Mouse (Mus musculus): ENCODE results near the gene Gja6.

Gene Gja6

DNA sequence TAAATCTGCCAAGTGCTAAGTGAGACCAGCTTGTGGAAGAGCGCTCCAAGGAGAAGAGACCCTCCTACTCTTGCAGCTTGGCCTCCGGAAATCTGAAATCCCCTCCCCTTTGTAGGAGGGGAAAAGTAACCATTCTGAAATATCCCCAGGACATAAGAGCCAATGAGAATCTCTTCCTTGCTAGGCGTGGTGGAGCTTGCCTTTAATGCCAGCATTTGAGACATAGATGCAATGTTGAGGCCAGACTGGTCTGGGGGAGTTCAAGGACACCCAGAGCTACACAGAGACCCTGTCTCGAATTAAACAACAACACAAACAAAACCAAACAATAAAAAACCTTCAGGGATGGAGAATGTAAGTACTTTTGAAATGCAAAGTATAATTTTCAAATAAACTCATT lies at the start of gene Gja6:
Gene Gja6, minus strand, starts transcription at position 101 of the 400 bp plus-strand sequence.
- no peak for DNase-seq (ENCODE audit: low spot score in 2 of 2)

- DNase-seq (ENCODE audit: low spot score in 2 of 2): no peak
Observed at GRCm38 (mm10) chrX:160949583-160949982, 42.7 kb upstream of the Gja6 start.

DNA sequence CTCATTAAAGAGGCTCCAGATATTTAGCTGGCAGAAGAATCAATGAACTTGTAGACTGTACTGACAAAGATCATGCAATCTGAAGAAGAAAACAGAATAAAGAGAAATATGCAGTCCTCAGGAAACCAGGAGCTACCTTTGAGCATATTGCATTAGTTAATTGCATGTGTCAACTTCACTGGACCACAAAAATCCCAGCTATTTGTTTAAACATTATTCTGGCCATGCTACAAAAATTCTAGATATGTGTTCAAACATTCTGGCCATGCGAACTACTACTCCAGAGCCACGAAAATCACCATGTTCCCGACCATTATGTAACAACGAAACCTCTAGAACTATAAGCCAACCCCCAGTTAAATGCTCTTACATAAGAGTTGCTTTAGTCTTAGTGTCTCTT lies 37.9 kb upstream of the Gja6 start:
- no peak for DNase-seq (ENCODE audit: low spot score in 2 of 2)

- no peak for DNase-seq (ENCODE audit: low spot score in 2 of 2)
Observed at GRCm38 (mm10) chrX:160935541-160935940, 28.7 kb upstream of the Gja6 start.

DNA sequence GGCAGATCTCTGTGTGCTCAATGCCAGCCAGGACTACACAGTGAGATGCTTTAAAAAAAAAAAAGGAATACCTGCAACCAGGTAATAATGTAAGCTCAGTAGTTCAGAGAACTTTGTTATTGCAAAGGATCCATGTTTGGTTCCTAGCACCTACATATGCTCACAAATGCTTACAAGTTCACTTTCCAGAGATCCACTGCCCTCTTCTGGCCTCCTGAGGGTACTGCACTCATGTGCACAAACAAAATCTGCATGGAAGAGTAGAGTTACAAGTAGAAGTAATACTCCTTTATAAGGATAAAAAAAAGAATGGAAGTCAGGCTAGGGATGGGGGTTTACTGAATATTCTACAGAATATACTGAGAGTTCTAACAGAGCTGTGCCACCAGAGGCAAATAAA lies 23.8 kb upstream of the Gja6 start:
- no peak for DNase-seq (ENCODE audit: low spot score in 2 of 2)

- no peak for DNase-seq (ENCODE audit: low spot score in 2 of 2)
Observed at GRCm38 (mm10) chrX:160928870-160929269, 22.0 kb upstream of the Gja6 start.

DNA sequence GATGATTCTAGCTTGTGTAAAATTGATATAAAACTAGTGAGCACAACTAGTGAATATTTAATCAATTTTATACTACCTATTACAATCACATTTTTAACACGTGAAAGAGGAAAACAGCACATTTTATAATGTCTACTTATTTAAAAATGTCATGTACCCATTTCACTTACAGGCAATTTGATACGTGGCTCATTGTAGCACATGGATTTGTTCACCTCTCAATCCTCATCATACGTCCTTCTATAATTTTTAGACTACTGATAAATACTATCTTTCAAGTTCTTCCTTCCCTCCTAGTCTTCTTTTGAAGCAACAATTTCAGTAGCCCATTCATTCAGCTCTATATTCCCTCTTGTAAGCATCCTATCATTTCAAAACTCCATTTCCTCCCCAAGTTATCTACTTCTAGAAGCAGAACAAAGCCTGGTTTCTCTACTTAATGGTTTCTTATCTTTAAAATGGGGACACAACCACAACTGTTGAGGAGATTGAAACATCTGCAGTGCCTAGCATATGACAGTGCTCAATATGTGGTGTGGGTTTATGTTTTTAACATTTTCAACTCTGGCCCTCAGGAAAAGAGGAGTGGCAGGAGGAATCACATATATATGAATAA lies 12.3 kb upstream of the Gja6 start:
- DNase-seq (ENCODE audit: low spot score in 2 of 2): no peak

DNA sequence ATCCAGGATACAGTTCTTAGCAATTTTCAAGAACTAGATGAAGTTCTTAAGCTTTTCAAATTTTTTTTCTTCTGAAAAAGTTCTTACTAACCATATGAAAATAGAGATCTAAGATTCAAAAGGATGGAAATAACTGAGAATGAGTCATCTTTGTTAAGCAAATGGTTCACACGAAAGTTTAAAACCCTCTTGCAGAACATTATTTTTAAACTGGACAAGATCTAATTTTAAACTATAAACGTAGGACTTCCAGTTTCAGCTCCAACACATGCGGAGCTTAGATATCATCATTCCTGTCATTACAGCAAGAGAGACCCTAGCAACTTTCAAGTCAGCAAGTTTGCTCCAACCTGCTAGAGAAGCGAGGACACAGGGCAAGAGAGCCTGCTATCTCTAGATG lies 375 bp downstream of the Gja6 start:
- no peak for DNase-seq (ENCODE audit: low spot score in 2 of 2)

DNA sequence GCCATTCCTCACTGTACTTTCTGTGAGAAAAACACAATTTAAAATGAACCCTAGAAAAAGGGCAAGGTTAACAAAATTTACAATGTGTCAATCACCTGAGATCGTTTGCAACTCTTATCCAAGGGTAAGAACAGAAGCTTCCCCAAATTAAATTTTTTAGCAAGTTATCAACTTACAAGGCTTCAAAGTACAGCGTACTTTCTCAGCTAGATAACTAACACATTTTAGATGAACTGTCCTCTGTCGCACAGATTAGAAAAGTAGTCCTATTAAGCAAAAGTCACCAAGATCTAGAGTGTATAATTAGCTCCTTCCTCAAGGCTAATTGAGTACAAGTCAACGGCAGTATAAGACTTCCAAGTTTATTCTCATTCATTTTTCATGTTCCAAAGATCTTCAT lies 939 bp downstream of the Gja6 start:
- DNase-seq (ENCODE audit: low spot score in 2 of 2): no peak

GRCm38 (mm10) chrX:160905041-160905678 lies 1.7 kb downstream of the Gja6 start:
- no peak for DNase-seq (ENCODE audit: low spot score in 2 of 2)

DNA sequence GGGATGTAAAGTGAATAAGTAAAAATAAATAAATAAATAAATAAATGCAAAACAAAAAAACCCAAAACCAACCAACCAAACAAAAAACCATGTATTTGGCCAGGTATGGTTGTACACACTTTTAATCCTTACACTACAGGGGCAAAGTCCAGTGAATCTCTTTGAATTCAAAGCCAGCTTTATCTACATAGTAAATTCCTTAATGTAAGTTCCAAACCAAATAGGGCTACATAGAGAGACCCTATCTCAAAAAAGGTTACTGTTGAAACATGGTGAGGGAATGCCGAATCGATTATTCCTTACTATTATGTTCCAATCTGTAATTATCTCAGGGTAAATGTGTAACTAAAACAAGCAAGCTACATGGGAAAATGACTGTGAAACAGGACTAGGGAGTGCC lies 5.7 kb downstream of the Gja6 start:
- no peak for DNase-seq (ENCODE audit: low spot score in 2 of 2)

DNA sequence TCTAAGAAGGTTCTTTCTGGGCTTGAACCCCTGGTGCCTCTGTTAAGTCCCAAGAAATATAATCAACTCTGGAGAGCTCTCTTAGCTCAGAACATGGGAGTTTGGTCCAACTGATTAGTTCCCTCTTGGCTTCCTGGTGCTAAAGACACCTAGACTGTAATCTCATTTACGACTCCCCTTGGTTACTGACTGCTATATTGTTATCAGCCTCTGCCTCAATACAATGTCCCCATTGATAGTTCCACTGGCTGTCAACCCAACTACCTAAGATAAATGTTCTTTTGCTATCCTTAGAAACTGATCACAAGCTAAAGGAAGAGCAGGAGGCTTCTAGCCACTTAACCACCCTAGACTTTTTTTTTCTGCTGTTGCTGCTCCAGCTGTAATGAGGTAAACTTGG lies 14.8 kb downstream of the Gja6 start:
- no peak for DNase-seq (ENCODE audit: low spot score in 2 of 2)

GRCm38 (mm10) chrX:160886301-160886700 lies 20.6 kb downstream of the Gja6 start:
- DNase-seq (ENCODE audit: low spot score in 2 of 2): no peak

- DNase-seq (ENCODE audit: low spot score in 2 of 2): no peak
Observed at GRCm38 (mm10) chrX:160866576-160866975, 40.3 kb downstream of the Gja6 start.

- no peak for DNase-seq (ENCODE audit: low spot score in 2 of 2)
Observed at GRCm38 (mm10) chrX:160865022-160865421, 41.8 kb downstream of the Gja6 start.

DNA sequence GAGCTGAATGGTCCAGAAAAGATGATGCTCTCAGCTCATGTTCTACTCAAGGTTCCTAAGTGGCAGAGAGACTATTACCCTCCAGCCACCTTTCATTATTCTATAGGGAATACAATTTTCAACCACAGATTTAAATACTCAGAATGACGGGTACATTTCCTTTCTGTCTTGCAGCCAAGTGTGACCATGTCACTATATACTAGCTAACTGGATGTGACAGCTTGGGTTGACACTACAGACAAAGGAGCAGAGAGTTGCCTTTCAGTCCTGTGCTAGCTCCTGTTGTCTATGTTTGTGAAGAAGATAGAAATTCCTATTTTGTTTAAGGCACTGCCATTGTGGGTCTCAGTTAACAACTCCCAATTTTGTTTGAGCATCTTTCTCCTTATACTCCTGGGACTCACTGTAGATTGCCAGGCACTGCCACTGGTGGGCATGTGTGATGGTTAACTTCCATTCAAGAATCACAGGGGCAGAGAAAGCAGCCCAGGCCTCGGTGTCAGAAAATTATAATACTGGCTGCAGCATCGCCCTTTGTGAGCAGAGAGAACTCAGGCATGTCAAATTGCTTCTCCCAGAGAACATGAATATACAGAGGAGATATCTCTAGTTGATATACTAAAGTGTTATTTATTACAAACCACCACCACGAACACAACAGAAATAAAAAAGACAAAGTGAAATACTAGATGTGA lies 43.0 kb downstream of the Gja6 start:
- no peak for DNase-seq (ENCODE audit: low spot score in 2 of 2)

Measured in natural killer cell, adult 2 months (primary cell).